Mouse (Mus musculus) ovary, postnatal 36 days (tissue): ENCODE measurements around the gene Arhgef26.

ENCODE experiments used
- DNase-seq: peaks from one replicate; pipeline ENCODE4 v3.0.0; 2022; ENCODE audit warnings: low spot score, mixed read lengths

The Arhgef26 gene

DNA sequence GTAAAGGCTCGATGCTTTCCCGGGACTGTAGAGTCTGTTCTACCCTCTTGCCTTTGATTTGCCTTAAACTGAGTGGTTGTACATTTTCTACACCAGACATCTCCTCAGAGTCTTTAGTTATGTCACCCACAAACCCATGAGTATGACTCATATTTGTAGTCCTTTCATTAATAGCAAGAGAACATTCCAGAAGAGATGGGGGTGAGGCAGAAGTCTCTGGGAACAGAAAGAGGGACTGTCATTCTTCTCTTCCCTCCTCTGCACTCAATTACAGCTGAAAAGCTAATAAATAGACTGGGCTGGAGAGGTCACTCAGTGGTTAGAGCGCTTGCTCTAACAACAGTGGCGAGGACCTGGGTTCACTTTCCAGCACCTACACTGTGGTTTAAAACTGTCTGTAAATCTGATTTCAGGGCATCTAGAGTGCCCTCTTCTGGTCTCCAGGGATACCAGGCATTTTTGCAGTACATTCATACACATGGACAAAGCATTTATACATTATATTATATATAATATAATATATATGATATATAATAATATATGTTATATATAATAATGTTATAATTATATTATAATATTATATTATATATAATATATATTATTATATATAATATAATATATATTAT is 111.8 kb downstream of the Arhgef26 start:
- no peak for DNase-seq

DNA sequence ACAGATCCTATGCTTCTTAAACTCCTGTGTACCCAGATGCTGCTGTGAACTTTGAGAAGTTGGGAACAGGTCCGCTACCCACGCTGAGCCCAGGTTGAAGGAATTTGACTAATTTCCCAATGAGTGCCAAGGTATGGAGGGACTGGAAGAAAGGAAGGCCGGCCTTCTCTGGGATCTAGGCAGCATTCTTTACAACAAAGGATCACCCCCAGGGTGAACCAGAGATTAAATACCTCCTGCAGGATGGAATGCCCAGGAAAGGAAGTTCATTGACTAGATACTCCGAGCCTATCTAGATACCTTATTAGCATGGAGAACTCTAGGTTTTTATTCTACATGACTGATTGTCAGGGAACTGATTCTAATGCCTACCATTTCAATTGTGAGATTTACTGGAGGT is 114.8 kb downstream of the Arhgef26 start:
- DNase-seq: no peak

DNA sequence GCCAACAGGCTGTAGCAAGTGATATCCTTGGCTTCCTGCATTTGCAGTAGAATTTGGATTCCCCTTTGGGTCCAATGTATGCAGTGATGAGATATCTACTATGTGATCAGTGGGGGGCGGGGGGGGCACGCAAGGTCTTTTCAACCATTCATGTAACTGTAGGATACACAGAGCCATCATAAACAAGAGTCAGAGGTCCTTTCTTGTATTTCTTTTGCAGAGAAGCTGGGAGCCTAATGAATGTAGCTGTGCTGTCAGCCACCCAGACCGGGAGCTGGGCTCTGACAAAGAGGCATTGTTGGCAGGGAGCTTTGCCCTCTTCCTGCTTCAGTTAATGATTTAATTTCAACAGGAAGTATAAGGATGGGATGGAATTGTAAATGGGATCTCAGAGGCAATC is 116.0 kb downstream of the Arhgef26 start:
- DNase-seq: no peak

DNA sequence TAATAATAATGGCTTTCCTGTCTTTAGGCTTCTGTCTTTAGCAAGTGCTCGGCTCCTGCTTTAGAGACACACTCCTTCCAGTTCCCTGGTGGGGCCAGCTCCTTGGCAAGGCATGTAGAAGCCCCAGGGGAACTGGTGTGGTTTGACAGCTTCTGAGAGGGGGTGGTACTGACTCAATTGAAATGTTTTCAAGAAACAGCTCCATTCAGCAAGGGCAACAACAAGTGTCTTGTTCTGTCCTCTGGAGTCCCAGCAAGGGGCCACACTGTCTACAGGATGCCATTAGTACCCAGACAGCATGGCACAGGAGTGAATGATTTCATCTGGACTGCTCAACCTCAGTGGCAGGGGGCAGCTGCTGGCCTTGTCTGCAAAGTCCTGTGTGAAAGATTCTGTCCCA is 117.7 kb downstream of the Arhgef26 start:
- DNase-seq: no peak

DNA sequence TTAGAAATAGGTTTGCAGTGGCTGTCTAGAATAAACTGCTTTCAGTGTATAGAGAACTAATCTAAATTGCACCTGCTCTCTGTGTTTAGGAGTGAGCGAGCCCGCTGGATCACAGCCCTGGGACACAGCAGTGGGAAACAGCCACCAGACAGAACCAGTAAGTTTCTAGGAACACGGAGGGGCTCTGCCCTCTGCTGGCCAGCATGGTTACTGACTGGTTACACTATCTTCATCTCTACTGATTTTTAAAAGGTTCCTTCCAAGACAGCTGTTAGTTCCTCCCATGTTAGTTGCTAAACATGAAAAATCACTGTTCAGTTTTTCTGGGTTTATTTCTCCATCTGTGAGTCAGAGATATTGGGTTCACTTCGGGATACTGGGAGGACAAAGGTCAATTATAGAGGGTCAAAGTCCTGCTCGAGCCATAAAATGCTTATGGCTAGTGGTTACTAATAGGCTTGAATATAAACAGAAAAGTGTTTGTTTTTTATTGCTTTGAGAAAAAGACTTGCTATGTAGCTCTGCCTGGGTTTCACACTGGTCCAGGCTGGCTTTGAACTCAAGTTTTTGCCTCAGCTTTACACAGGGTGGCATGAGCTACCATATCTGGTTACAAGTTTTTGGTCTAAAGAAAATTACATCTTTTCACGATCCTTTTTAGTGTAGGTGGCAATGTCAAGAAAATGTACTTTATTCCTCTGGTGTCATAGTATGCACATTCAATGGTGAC is 120.3 kb downstream of the Arhgef26 start:
- DNase-seq: peak; percentile 53

DNA sequence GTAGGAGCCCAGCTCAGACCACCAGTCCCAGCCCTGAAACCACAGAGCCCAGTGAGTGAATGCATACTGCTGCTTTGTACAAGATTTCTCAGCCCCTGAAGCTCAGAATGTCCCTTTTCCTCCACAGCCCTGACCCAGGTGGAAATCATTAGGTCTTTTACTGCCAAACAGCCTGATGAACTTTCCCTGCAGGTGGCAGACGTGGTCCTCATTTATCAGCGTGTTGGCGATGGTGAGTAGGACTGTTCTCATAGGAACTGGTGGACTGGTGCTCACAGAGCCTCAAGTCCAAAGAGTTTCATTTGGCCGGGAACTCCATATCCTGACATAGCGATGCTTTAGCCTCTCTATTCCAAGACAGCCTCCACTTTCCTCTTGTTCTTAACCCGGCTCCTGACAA is 121.3 kb downstream of the Arhgef26 start:
- DNase-seq: no peak

DNA sequence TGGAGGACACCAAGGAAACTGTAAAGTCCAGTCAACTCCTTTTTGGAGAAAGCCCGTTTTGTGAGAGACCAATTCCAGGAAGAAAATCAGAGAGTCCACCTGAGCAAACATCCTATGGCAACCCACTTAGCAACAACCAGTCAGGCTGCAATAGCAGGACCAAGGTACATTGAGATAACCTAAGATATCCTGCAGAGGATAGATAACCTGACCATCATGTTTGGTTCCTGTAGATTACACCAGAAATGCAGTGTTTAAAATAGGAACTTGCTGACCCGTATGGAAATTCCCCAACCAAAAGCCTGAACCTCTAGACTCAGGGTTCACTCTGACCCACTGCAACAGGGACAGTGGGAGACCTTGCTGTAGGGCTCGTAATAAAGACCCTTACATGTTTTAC is 126.1 kb downstream of the Arhgef26 start:
- DNase-seq: no peak

DNA sequence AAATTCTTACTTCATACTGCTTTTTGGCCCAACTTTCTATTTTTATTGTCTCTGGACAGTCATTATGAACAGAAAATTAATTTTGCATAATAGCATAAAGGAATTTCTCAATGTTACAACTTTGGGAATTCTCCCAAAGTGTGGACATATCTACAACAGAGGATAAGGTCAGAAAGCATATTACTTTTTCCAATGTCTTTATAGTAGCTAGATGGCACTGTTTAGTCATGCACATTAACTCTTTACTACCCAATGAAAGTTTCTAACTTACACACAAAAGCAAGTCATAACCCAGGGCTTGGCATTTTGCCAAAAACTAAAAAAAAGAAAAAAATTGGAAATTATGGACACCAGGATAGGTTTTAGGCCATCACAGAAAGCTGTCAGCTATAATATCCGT is 132.0 kb downstream of the Arhgef26 start:
- no peak for DNase-seq

DNA sequence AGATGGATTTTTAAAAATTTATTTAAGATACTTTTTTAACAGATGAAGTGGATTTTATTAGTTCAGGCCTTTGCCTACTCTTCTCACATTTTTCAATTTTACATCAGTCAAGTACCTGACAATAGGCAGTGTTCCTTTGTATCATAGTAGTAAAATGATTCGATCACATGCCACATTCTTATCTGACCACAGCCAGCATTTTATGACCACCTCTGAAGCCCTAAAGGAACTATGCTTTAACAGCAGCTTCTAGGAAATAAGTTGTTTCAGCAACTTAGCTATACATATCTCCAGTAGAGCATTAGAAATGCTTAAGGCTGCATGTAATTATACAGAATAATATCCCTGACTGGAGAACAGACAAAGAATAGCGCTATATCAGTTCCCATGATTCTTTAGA is 146.2 kb downstream of the Arhgef26 start:
- DNase-seq: no peak

DNA sequence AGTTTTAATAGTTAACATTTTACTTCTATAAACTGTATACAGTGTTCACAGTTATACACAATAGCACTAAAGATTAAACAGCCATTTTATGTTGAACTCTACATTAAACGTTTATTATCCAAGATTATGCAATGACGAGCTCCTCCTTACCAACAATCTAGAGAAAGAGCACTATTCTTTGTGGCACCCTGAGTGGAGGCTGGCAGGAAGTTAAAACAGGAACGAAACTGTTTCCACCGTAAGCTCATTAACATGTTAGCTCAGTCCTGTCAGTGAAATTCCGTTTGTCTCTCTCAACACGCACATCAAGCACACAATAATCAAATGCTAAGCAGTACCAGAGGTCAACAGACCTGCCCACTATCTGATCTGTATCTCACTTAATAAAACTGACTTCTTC is 154.4 kb downstream of the Arhgef26 start:
- DNase-seq: no peak

DNA sequence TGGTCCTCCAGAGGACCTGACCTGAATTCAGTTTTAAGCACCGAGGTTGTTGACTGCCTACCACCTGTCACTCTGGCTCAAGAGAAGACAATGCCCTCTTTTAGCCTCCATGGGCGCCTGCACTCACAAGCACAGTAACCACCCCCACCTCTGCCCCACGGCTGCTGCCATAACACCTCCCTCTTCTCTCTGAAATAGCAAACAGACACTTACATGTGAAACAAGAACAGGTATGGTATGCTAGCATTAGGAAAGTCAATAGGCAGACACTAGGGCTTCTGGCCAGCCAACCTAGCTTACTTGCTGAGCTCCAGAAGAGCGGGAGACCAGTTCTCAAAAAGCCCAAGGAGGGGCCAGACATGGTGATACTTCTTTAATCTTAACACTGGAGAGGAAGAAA is 161.2 kb downstream of the Arhgef26 start:
- no peak for DNase-seq

DNA sequence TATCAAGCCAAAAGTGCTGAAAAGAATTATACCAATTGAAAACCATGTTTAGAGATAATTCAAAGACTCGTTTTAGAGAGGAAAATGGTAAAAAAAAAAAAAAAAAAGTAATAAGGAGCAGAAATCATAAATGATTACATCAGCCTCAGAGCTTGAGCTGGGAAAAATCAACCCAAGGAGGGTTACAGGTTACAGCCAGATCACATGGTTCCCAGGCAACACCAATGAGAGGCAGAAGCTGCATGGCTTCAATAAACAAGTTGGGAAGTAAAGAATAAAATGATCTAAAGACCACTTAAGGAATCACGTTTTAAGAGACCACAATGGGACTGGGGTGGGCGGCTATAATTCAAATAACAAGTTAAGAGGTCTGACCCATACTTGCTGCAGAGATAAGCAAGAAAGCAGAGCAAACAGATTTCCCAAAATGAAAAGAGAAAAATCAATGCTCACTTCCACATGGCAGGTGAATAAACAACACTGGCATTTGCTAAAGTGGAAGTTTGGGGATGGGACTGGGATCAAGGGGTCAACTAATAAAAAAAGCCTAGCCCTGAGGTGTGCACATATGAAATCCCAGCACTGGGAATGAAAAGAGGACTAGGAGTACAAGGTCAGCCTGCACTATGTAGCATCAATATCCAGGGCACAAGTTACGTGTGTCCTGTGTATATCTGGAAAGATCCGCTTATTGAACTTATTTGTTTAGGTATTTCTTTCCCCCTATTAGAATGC is 167.2 kb downstream of the Arhgef26 start:
- DNase-seq: no peak

DNA sequence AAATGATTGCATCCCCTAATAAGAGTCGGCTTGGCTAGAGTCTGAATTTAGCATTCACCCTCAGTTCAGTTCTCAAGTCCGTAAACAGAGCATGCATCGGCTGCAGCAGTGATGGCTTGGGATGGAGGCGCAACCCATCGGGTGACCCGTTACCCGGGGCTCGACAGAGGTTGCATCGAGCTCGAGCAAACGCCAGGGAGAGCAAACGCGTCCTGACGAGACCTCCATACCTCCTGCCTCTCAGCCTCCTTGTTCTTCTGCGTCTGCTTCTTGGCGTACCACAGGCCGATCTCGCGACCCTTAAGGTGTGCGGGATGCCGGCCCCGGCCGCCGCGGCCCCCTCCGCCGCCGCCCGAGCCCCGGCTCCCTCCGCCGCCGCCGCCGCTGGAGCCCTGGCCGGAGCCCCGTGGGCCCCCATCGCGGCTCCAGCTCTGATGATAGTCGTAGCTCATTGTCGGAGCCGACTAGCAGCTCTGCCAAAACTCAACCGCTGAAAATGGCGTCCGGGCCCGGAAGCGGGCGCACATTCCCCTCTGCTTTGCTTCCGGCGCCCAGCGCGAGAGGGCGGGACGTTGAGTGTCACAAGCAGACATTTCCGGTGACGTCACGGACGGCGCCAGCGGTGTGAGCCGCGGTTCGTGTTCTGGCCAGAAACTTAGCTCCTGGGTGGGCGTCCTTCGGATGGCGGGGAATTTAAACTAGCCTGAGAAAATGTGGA is 168.5 kb downstream of the Arhgef26 start, which contains the start of gene Dhx36:
TSS of gene Dhx36 (minus strand) at position 517 of the 718 bp plus-strand sequence.
- DNase-seq: peak; percentile 94

DNA sequence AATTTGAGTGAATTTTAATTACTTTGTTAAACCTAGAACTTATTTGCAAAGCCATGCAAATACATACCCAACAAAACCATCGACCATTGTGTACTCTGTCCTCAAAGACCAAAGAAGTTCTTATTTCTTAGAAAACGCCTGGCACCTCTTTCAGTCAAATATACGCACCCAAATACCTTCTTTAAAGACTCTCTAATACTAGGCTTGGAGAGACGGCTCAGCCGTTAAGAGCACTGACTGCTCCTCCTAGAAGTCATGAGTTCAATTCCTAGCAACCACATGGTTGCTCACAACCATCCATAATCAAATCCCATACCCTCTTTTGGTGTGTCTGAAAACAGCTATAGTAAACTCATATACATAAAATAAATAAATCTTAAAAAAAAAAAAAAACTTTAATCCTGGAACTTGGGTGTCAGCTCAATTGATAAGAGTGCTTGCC is 169.1 kb downstream of the Arhgef26 start:
- no peak for DNase-seq
